Mouse (Mus musculus) ovary, postnatal 10 days (tissue): Measurements from ENCODE around the gene Heatr3.
"Not testable (repeated sequence)": the region's sequence is repeated elsewhere in the genome, so short reads cannot be mapped to it uniquely, and the experiment has no call there.

Experiments used
- DNase-seq: peaks from one replicate; pipeline ENCODE4 v3.0.0; 2022; ENCODE audit warnings: low spot score

The Heatr3 gene

GRCm38 (mm10) chr8:88185716-88186115, 48.1 kb downstream of the Heatr3 start:
- DNase-seq = no peak

GRCm38 (mm10) chr8:88197328-88197727, 59.7 kb downstream of the Heatr3 start:
- DNase-seq = no peak

- no peak for DNase-seq
Measured at GRCm38 (mm10) chr8:88198551-88198944, 60.9 kb downstream of the Heatr3 start.

GRCm38 (mm10) chr8:88198945-88199571, 61.4 kb downstream of the Heatr3 start, which contains the start of gene Tent4b:
Tent4b (plus strand) TSS chr8:88199213.
- peak; percentile 83 for DNase-seq

GRCm38 (mm10) chr8:88199700-88200601, 62.3 kb downstream of the Heatr3 start:
- peak; percentile 9 for DNase-seq

GRCm38 (mm10) chr8:88200724-88201495, 63.3 kb downstream of the Heatr3 start:
- DNase-seq = no peak

GRCm38 (mm10) chr8:88201641-88202040, 64.0 kb downstream of the Heatr3 start:
- DNase-seq = no peak

GRCm38 (mm10) chr8:88206016-88206415, 68.4 kb downstream of the Heatr3 start:
- no peak for DNase-seq

GRCm38 (mm10) chr8:88207121-88207821, 69.6 kb downstream of the Heatr3 start:
- DNase-seq = no peak

GRCm38 (mm10) chr8:88209930-88210827, 72.5 kb downstream of the Heatr3 start:
- DNase-seq = not testable (repeated sequence)

GRCm38 (mm10) chr8:88221353-88221752, 83.7 kb downstream of the Heatr3 start:
- no peak for DNase-seq
